18 mouse cellular contexts compared by ENCODE assay signal in the genomic region with DNA sequence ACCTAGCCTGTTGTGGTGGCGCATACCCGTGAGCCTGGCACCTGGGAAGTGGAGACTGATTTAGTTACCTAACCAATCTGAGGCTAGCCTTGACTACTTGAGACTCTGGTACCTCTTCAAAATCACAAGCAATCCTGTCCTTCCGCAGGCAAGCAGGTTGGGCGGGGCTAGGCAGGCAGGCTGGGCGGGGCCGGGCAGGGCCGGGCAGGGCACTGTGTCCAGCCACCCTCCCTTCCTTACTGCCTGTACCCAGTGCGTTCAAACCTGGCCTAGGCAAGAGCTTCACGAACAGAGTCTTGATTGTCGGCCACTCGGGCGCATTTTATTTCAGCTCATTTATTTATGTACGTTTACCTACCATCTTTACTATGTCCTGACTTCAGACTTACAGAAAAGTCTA. TPM values are rescaled to one million over a fixed set of nuclear protein-coding genes. Genes with fewer than 3 reads are reported as not detected.
"Had no signal": no experiment of that assay in that cellular context is flagged by ENCODE, and none has a peak within 500 bp of the region (broad histone marks: within the 10 kb centered on the region; RNA-seq: fewer than 3 reads in every experiment).

No protein-coding gene starts in this region.

- H3K4me1 ChIP-seq: lung, embryonic 15.5 days; midbrain, embryonic 15.5 days; stomach, embryonic 15.5 days had no signal

- H3K9ac ChIP-seq: liver, embryonic 15.5 days; lung, embryonic 15.5 days; midbrain, embryonic 13.5 days; midbrain, embryonic 15.5 days; neural tube, embryonic 12.5 days; stomach, embryonic 15.5 days had no signal

- H3K36me3 ChIP-seq: liver, embryonic 15.5 days; lung, embryonic 15.5 days; midbrain, embryonic 13.5 days; midbrain, embryonic 15.5 days; neural tube, embryonic 12.5 days; stomach, embryonic 15.5 days had no signal

- DNase-seq: lung, adult 2 months; lung, postnatal 14 days; right cerebral cortex, postnatal 14 days; thymus, adult 18-20 months; thymus, postnatal 14 days; thymus, postnatal 36 days had no signal

- H3K4me2 ChIP-seq: liver, embryonic 15.5 days; lung, embryonic 15.5 days; midbrain, embryonic 11.5 days; midbrain, embryonic 13.5 days; midbrain, embryonic 15.5 days; neural tube, embryonic 12.5 days; stomach, embryonic 15.5 days had no signal

- ATAC-seq: lung, postnatal 0 days; midbrain, embryonic 13.5 days; midbrain, embryonic 15.5 days had no signal

- H3K9me3 ChIP-seq: liver, embryonic 15.5 days; megakaryocyte, embryonic 14.5 days; midbrain, embryonic 15.5 days; stomach, embryonic 15.5 days had no signal

- H3K4me3 ChIP-seq: liver, embryonic 15.5 days; lung, embryonic 15.5 days; megakaryocyte, embryonic 14.5 days; midbrain, embryonic 13.5 days; midbrain, embryonic 15.5 days; neural tube, embryonic 12.5 days; stomach, embryonic 15.5 days had no signal

- H3K27ac ChIP-seq: liver, embryonic 15.5 days; lung, embryonic 15.5 days; midbrain, embryonic 13.5 days; midbrain, embryonic 15.5 days; neural tube, embryonic 12.5 days; stomach, embryonic 15.5 days had no signal

- H3K27me3 ChIP-seq: midbrain, embryonic 13.5 days; midbrain, embryonic 15.5 days; neural tube, embryonic 12.5 days; stomach, embryonic 15.5 days had no signal

RNA-seq across cellular contexts. Expression of a gene that starts 12.1 kb away (rescaled TPM):
- total RNA-seq: monocyte, adult 5-6 weeks; neutrophil, adult 5-6 weeks had no signal
- polyA plus RNA-seq: spleen, adult 2 months had no signal
